Mouse (Mus musculus) CH12.LX (cell line): ENCODE data around the gene Drg2. TPM values are rescaled to one million over a fixed set of nuclear protein-coding genes. Genes with fewer than 3 reads are reported as not detected.

Source experiments
- DNase-seq: peaks from one replicate; pipeline ENCODE4 v3.0.0-alpha.2; 2013; ENCODE audit errors: extremely low read depth
- H3K27ac ChIP-seq: 2 replicates; pipeline ENCODE4 v1.5.1; 2012; ENCODE audit warnings: low read depth, mild to moderate bottlenecking, control low read depth, moderate library complexity; ENCODE audit not compliant: insufficient read depth
- H3K27me3 ChIP-seq: replicated peaks from 2 replicates; pipeline ENCODE3; 2012; ENCODE audit warnings: inconsistent platforms
- H3K36me3 ChIP-seq, 2 experiments: replicated peaks in 1 of 2; 2 replicates each; pipeline versions ENCODE3 to v1.6.1; 2012; ENCODE audit warnings: inconsistent platforms in 1 of 2, low read length in 1 of 2, mild to moderate bottlenecking in 1 of 2, mixed read lengths in 1 of 2, moderate library complexity in 1 of 2; ENCODE audit not compliant: control insufficient read depth in 1 of 2, insufficient read depth in 1 of 2
- H3K4me1 ChIP-seq, 2 experiments: 2 replicates each; pipeline ENCODE4 v1.6.1; 2012; ENCODE audit warnings: inconsistent platforms in 1 of 2, moderate library complexity in 1 of 2; ENCODE audit not compliant: insufficient read depth in 2 of 2, control insufficient read depth in 1 of 2
- H3K4me2 ChIP-seq: 2 replicates; pipeline ENCODE4 v1.6.1; 2012; ENCODE audit warnings: low read depth, mild to moderate bottlenecking, control low read depth; ENCODE audit not compliant: poor library complexity, insufficient read depth, severe bottlenecking
- H3K4me3 ChIP-seq, 3 experiments: fragments of 150-350 bp in 1 of 3; sonication (generic) in 1 of 3; replicated peaks in 1 of 3; 2 replicates each; pipeline versions ENCODE3 to v1.5.1; 2011 to 2012; ENCODE audit warnings: low read depth in 2 of 3, low read length in 2 of 3, mild to moderate bottlenecking in 2 of 3, moderate library complexity in 2 of 3, control low read depth in 1 of 3, improper control_type of control experiment in 1 of 3, inconsistent platforms in 1 of 3, mixed read lengths in 1 of 3; ENCODE audit not compliant: poor library complexity in 1 of 3
- H3K79me2 ChIP-seq: replicated peaks from 2 replicates; pipeline ENCODE4 v1.6.1; 2012; ENCODE audit warnings: mild to moderate bottlenecking, moderate library complexity; ENCODE audit not compliant: control insufficient read depth, poor library complexity, insufficient read depth, severe bottlenecking; ENCODE audit errors: extremely low read depth
- H3K9ac ChIP-seq: 2 replicates; pipeline ENCODE4 v1.6.1; 2012; ENCODE audit warnings: low read depth, mild to moderate bottlenecking, control low read depth, moderate library complexity; ENCODE audit not compliant: insufficient read depth
- H3K9me3 ChIP-seq: replicated peaks from 2 replicates; pipeline ENCODE3; 2012; ENCODE audit warnings: low read length, inconsistent platforms, mixed read lengths
- BHLHE40 ChIP-seq: IDR thresholded peaks from 2 replicates; pipeline ENCODE4 v1.6.1; 2011; ENCODE audit warnings: mild to moderate bottlenecking, low read depth, low read length, improper control_type of control experiment
- CHD1 ChIP-seq: IDR thresholded peaks from 2 replicates; pipeline ENCODE4 v1.6.1; 2012; ENCODE audit warnings: low read depth, low read length, improper control_type of control experiment, inconsistent platforms
- EP300 ChIP-seq: IDR thresholded peaks from 2 replicates; pipeline ENCODE4 v1.6.1; 2011; ENCODE audit warnings: low read length, improper control_type of control experiment
- HCFC1 ChIP-seq: IDR thresholded peaks from 2 replicates; pipeline ENCODE4 v1.6.1; 2012; ENCODE audit warnings: low read depth, mild to moderate bottlenecking, inconsistent platforms, low read length, improper control_type of control experiment
- MEF2A ChIP-seq: IDR thresholded peaks from 2 replicates; pipeline ENCODE4 v1.6.1; 2014; ENCODE audit warnings: low read depth, mild to moderate bottlenecking, inconsistent platforms, low read length, improper control_type of control experiment, borderline replicate concordance
- MYC ChIP-seq: IDR thresholded peaks from 2 replicates; pipeline ENCODE4 v1.6.1; 2011; ENCODE audit warnings: low read depth, mild to moderate bottlenecking, improper control_type of control experiment, low read length
- POLR2AphosphoS2 ChIP-seq: IDR thresholded peaks from 2 replicates; pipeline ENCODE4 v1.6.1; 2011; ENCODE audit warnings: low read depth, low read length, improper control_type of control experiment
- RAD21 ChIP-seq: IDR thresholded peaks from 2 replicates; pipeline ENCODE4 v1.6.1; 2011; ENCODE audit warnings: low read depth, mild to moderate bottlenecking, low read length, improper control_type of control experiment, moderate library complexity
- USF1 ChIP-seq: IDR thresholded peaks from 2 replicates; pipeline ENCODE4 v1.6.1; 2014; ENCODE audit warnings: low read depth, mild to moderate bottlenecking, inconsistent platforms, low read length, improper control_type of control experiment
- ZKSCAN1 ChIP-seq: IDR thresholded peaks from 2 replicates; pipeline ENCODE4 v1.6.1; 2012; ENCODE audit warnings: low read depth, inconsistent platforms, low read length, improper control_type of control experiment, borderline replicate concordance
- ZNF384 ChIP-seq: IDR thresholded peaks from 2 replicates; pipeline ENCODE4 v1.6.1; 2012; ENCODE audit warnings: low read depth, low read length, improper control_type of control experiment, inconsistent platforms
- dilution Hi-C: fragments of 300-500 bp; cut with MboI; formaldehyde crosslinking; loops from 2 replicates; pipeline ENCODE4 v1.14.3; 2020; ENCODE audit warnings: low sequenced_read_pairs; ENCODE audit not compliant: extremely low pct_unique_long_range_greater_than_20kb, extremely low pct_ligation_motif_present
- in situ Hi-C: fragments of 300-500 bp; cut with MboI; formaldehyde crosslinking; loops from 3 replicates; pipeline ENCODE4 v1.14.3; 2019; ENCODE audit warnings: low sequenced_read_pairs, low pct_ligation_motif_present, low pct_unique_long_range_greater_than_20kb, mixed read lengths
- polyA plus RNA-seq: library from polyadenylated mRNA; unstranded; fragments of >175 nt; gene quantifications from 2 replicates; pipeline ENCODE4 v1.2.1, GENCODE M21; 2012; ENCODE audit warnings: low read depth; ENCODE audit not compliant: insufficient read length
- total RNA-seq, 2 experiments: library from RNA; depleted of rRNA; stranded (reverse); fragments of 300-350 nt in 1 of 2; fragments of >200 nt in 1 of 2; gene quantifications; 2 replicates each; pipeline ENCODE4 v1.2.3; 2012 to 2014

Drg2 gene
- total and polyA plus RNA-seq, 3 experiments: 115 to 155 (median 135) TPM

GRCm38 (mm10) chr11:60475668-60476362 lies 21.4 kb downstream of the Drg2 start:
- Histone ChIP-seq H3K4me1 (peaks cover 0 to 7% of the 10 kb centered on the region in 2 experiments; a peak in 2 of 4 replicates), H3K27me3 (peaks cover 4% of the 10 kb centered on the region), H3K4me2 (no peak overlapping the region), H3K9ac (no peak overlapping the region), H3K36me3 (peaks cover 0 to 32% of the 10 kb centered on the region in 2 experiments), H3K4me3 (no peak overlapping the region), H3K79me2 (no peaks in the 10 kb centered on the region), H3K27ac (no peak overlapping the region), H3K9me3 (no peaks in the 10 kb centered on the region)
- TF ChIP-seq POLR2AphosphoS2 (0 out of 2 replicates have a peak, but pooled peaks have one; percentile 26), MEF2A (no peak)
- dilution Hi-C loops: no loop called here
- in situ Hi-C loops: no loop called here
- DNase-seq: no peak

- H3K4me1 ChIP-seq: peaks cover 0 to 7% of the 10 kb centered on the region in 2 experiments; a peak in 2 of 4 replicates
- no peak overlapping the region for H3K4me2 ChIP-seq
- in situ Hi-C loops: no loop called here
- H3K27ac ChIP-seq: no peak overlapping the region
- H3K36me3 ChIP-seq: peaks cover 0 to 15% of the 10 kb centered on the region in 2 experiments
- H3K27me3 ChIP-seq: peaks cover 25% of the 10 kb centered on the region
- DNase-seq: no peak
- H3K4me3 ChIP-seq: no peak overlapping the region
- H3K79me2 ChIP-seq: no peaks in the 10 kb centered on the region
- no peak for TF ChIP-seq ZKSCAN1
- TF ChIP-seq BHLHE40: no peak
- TF ChIP-seq EP300: no peak
- dilution Hi-C loops: no loop called here
- H3K9ac ChIP-seq: no peak overlapping the region
- no peaks in the 10 kb centered on the region for H3K9me3 ChIP-seq
Observed at GRCm38 (mm10) chr11:60478121-60478520, 23.7 kb downstream of the Drg2 start.

- dilution Hi-C loops: no loop called here
- H3K9ac ChIP-seq: no peak overlapping the region
Observed at GRCm38 (mm10) chr11:60486267-60486666, 31.9 kb downstream of the Drg2 start.

More at GRCm38 (mm10) chr11:60486267-60486666, 31.9 kb downstream of the Drg2 start:
- no peak for DNase-seq
- in situ Hi-C loops: no loop called here
- Histone ChIP-seq H3K27me3 (peaks cover 68% of the 10 kb centered on the region), H3K9me3 (no peaks in the 10 kb centered on the region), H3K4me2 (no peak overlapping the region), H3K4me3 (no peak overlapping the region), H3K79me2 (no peaks in the 10 kb centered on the region), H3K27ac (no peak overlapping the region), H3K4me1 (no peaks in the 10 kb centered on the region), H3K36me3 (no peaks in the 10 kb centered on the region)
- TF ChIP-seq RAD21 (no peak), MYC (no peak), CHD1 (no peak), USF1 (no peak), ZNF384 (no peak), HCFC1 (no peak)
